Mouse (Mus musculus): ENCODE measurements around the gene Ipo11. TPM values are rescaled to one million over a fixed set of nuclear protein-coding genes. Genes with fewer than 3 reads are reported as not detected.

The Ipo11 gene
- polyA plus RNA-seq, 1 experiment from 2014 or later: 55.9 TPM

GRCm38 (mm10) chr13:106893196-106893595 lies 43.6 kb downstream of the Ipo11 start:
- Histone ChIP-seq H3K9me3 (no peaks in the 10 kb centered on the region), H3K27ac (no peak overlapping the region), H3K4me2 (replicated peaks) (no peak overlapping the region), H3K27me3 (replicated peaks) (no peaks in the 10 kb centered on the region), H3K4me1 (no peaks in the 10 kb centered on the region), H3K4me3 (no peak overlapping the region), H3K36me3 (peaks cover 24% of the 10 kb centered on the region), H3K9ac (no peak overlapping the region)
- no peak for ATAC-seq (ENCODE audit: low FRiP score, low read depth)
- WGBS: 94% methylated on average over 9 of the region's 9 CpGs

- Histone ChIP-seq H3K36me3 (peaks cover 4% of the 10 kb centered on the region; the same call in 1 of the 2 replicates), H3K4me2 (replicated peaks) (no peak overlapping the region), H3K4me1 (no peaks in the 10 kb centered on the region), H3K4me3 (no peak overlapping the region), H3K27me3 (replicated peaks) (no peaks in the 10 kb centered on the region), H3K9ac (no peak overlapping the region), H3K27ac (no peak overlapping the region), H3K9me3 (no peaks in the 10 kb centered on the region)
- no peak for ATAC-seq (ENCODE audit: low FRiP score, low read depth)
- WGBS: 92% methylated on average over 2 of the region's 2 CpGs
These were observed 49.4 kb downstream of the Ipo11 start for GRCm38 (mm10) chr13:106887364-106887763.

- Histone ChIP-seq H3K27me3 (replicated peaks) (no peaks in the 10 kb centered on the region), H3K9me3 (no peaks in the 10 kb centered on the region), H3K36me3 (peaks cover 15% of the 10 kb centered on the region; the same call in 1 of the 2 replicates), H3K4me2 (replicated peaks) (no peak overlapping the region), H3K4me3 (no peak overlapping the region), H3K27ac (no peak overlapping the region), H3K4me1 (no peaks in the 10 kb centered on the region), H3K9ac (no peak overlapping the region)
- no peak for ATAC-seq (ENCODE audit: low FRiP score, low read depth)
- 79% methylated on average over 4 of the region's 4 CpGs for WGBS
These were observed 52.5 kb downstream of the Ipo11 start for GRCm38 (mm10) chr13:106884249-106884648.

GRCm38 (mm10) chr13:106876278-106876677 lies 60.5 kb downstream of the Ipo11 start:
- Histone ChIP-seq H3K27me3 (replicated peaks) (no peaks in the 10 kb centered on the region), H3K4me1 (no peaks in the 10 kb centered on the region), H3K9ac (no peak overlapping the region), H3K9me3 (no peaks in the 10 kb centered on the region), H3K36me3 (peaks cover 22% of the 10 kb centered on the region), H3K4me2 (replicated peaks) (no peak overlapping the region), H3K27ac (no peak overlapping the region), H3K4me3 (no peak overlapping the region)
- WGBS: 97% methylated on average over 1 of the region's 1 CpGs
- ATAC-seq (ENCODE audit: low FRiP score, low read depth): no peak

- H3K36me3 ChIP-seq: peaks cover 20% of the 10 kb centered on the region
- no peak for ATAC-seq (ENCODE audit: low FRiP score, low read depth)
These were observed 71.2 kb downstream of the Ipo11 start for GRCm38 (mm10) chr13:106865547-106865946.

GRCm38 (mm10) chr13:106858779-106859178 lies 78.0 kb downstream of the Ipo11 start:
- no peaks in the 10 kb centered on the region for H3K4me1 ChIP-seq
- WGBS: 92% methylated on average over 5 of the region's 5 CpGs
- no peak for ATAC-seq (ENCODE audit: low FRiP score, low read depth)
- H3K27me3 ChIP-seq (replicated peaks): no peaks in the 10 kb centered on the region
- no peak overlapping the region for H3K27ac ChIP-seq
- no peak overlapping the region for H3K4me2 ChIP-seq (replicated peaks)
- H3K4me3 ChIP-seq: no peak overlapping the region
- H3K36me3 ChIP-seq: peaks cover 18% of the 10 kb centered on the region; the same call in 1 of the 2 replicates
- H3K9me3 ChIP-seq: no peaks in the 10 kb centered on the region
- no peak overlapping the region for H3K9ac ChIP-seq

More at GRCm38 (mm10) chr13:106865547-106865946, 71.2 kb downstream of the Ipo11 start:
- H3K4me1 ChIP-seq: no peaks in the 10 kb centered on the region
- H3K27me3 ChIP-seq (replicated peaks): no peaks in the 10 kb centered on the region
- H3K4me3 ChIP-seq: no peak overlapping the region
- H3K4me2 ChIP-seq (replicated peaks): no peak overlapping the region
- H3K9me3 ChIP-seq: no peaks in the 10 kb centered on the region
- WGBS: 82% methylated on average over 2 of the region's 2 CpGs
- no peak overlapping the region for H3K9ac ChIP-seq
- no peak overlapping the region for H3K27ac ChIP-seq

GRCm38 (mm10) chr13:106856556-106856955 lies 80.2 kb downstream of the Ipo11 start:
- no peak overlapping the region for H3K4me2 ChIP-seq (replicated peaks)
- H3K27me3 ChIP-seq (replicated peaks): no peaks in the 10 kb centered on the region
- peaks cover 15% of the 10 kb centered on the region; the same call in 1 of the 2 replicates for H3K36me3 ChIP-seq
- H3K4me3 ChIP-seq: no peak overlapping the region
- H3K27ac ChIP-seq: no peak overlapping the region
- H3K9ac ChIP-seq: no peak overlapping the region
- no peaks in the 10 kb centered on the region for H3K9me3 ChIP-seq
- no peaks in the 10 kb centered on the region for H3K4me1 ChIP-seq
- 78% methylated on average over 3 of the region's 3 CpGs for WGBS
- ATAC-seq (ENCODE audit: low FRiP score, low read depth): no peak

GRCm38 (mm10) chr13:106847534-106847933 lies 89.2 kb downstream of the Ipo11 start:
- no peak for ATAC-seq (ENCODE audit: low FRiP score, low read depth)
- H3K27me3 ChIP-seq (replicated peaks): no peaks in the 10 kb centered on the region
- no peak overlapping the region for H3K9ac ChIP-seq
- H3K4me2 ChIP-seq (replicated peaks): no peak overlapping the region
- no peaks in the 10 kb centered on the region for H3K9me3 ChIP-seq
- H3K27ac ChIP-seq: no peak overlapping the region
- no peaks in the 10 kb centered on the region for H3K4me1 ChIP-seq
- H3K36me3 ChIP-seq: no peaks in the 10 kb centered on the region; the same call in 1 of the 2 replicates
- no peak overlapping the region for H3K4me3 ChIP-seq

GRCm38 (mm10) chr13:106844928-106845327 lies 91.8 kb downstream of the Ipo11 start:
- Histone ChIP-seq H3K36me3 (no peaks in the 10 kb centered on the region; the same call in none of the 2 replicates), H3K4me1 (no peaks in the 10 kb centered on the region), H3K27ac (no peak overlapping the region), H3K4me2 (replicated peaks) (no peak overlapping the region), H3K4me3 (no peak overlapping the region), H3K27me3 (replicated peaks) (no peaks in the 10 kb centered on the region), H3K9me3 (no peaks in the 10 kb centered on the region), H3K9ac (no peak overlapping the region)
- WGBS: 85% methylated on average over 3 of the region's 3 CpGs
- ATAC-seq (ENCODE audit: low FRiP score, low read depth): no peak

GRCm38 (mm10) chr13:106842542-106842941 lies 94.2 kb downstream of the Ipo11 start:
- Histone ChIP-seq H3K9ac (no peak overlapping the region), H3K9me3 (no peaks in the 10 kb centered on the region), H3K4me2 (replicated peaks) (no peak overlapping the region), H3K4me3 (no peak overlapping the region), H3K27me3 (replicated peaks) (no peaks in the 10 kb centered on the region), H3K4me1 (no peaks in the 10 kb centered on the region), H3K27ac (no peak overlapping the region), H3K36me3 (no peaks in the 10 kb centered on the region; the same call in none of the 2 replicates)
- WGBS: 76% methylated on average over 4 of the region's 4 CpGs
- no peak for ATAC-seq (ENCODE audit: low FRiP score, low read depth)

GRCm38 (mm10) chr13:106838778-106839177 lies 98.0 kb downstream of the Ipo11 start:
- no peak for ATAC-seq (ENCODE audit: low FRiP score, low read depth)
- Histone ChIP-seq H3K27me3 (replicated peaks) (no peaks in the 10 kb centered on the region), H3K4me1 (no peaks in the 10 kb centered on the region), H3K9me3 (no peaks in the 10 kb centered on the region), H3K4me2 (replicated peaks) (no peak overlapping the region), H3K27ac (no peak overlapping the region), H3K36me3 (no peaks in the 10 kb centered on the region; the same call in 1 of the 2 replicates), H3K9ac (no peak overlapping the region), H3K4me3 (no peak overlapping the region)
- WGBS: 91% methylated on average over 3 of the region's 3 CpGs

- Histone ChIP-seq H3K4me1 (no peaks in the 10 kb centered on the region), H3K27ac (no peak overlapping the region), H3K4me3 (no peak overlapping the region), H3K4me2 (replicated peaks) (no peak overlapping the region), H3K9ac (no peak overlapping the region), H3K9me3 (no peaks in the 10 kb centered on the region), H3K27me3 (replicated peaks) (no peaks in the 10 kb centered on the region), H3K36me3 (no peaks in the 10 kb centered on the region; the same call in 1 of the 2 replicates)
- WGBS: 88% methylated on average over 5 of the region's 5 CpGs
- no peak for ATAC-seq (ENCODE audit: low FRiP score, low read depth)
These were observed 100.3 kb downstream of the Ipo11 start for GRCm38 (mm10) chr13:106836527-106836879.

- WGBS: 73% methylated on average over 15 of the region's 15 CpGs
- Histone ChIP-seq H3K9ac (no peak overlapping the region), H3K36me3 (no peaks in the 10 kb centered on the region), H3K4me2 (replicated peaks) (no peak overlapping the region), H3K9me3 (no peaks in the 10 kb centered on the region), H3K4me1 (no peaks in the 10 kb centered on the region), H3K27me3 (replicated peaks) (no peaks in the 10 kb centered on the region), H3K4me3 (no peak overlapping the region), H3K27ac (no peak overlapping the region)
- no peak for ATAC-seq (ENCODE audit: low FRiP score, low read depth)
These were observed 100.8 kb downstream of the Ipo11 start for GRCm38 (mm10) chr13:106835844-106836526.

Data from neural tube, embryonic 12.5 days (tissue).